Mouse (Mus musculus): ENCODE data around the gene Cd101. TPM values are rescaled to one million over a fixed set of nuclear protein-coding genes. Genes with fewer than 3 reads are reported as not detected.

The Cd101 gene
- 0.10 and 0.13 TPM in 2 replicates for polyA plus RNA-seq (2012; rRNA removed)

DNA sequence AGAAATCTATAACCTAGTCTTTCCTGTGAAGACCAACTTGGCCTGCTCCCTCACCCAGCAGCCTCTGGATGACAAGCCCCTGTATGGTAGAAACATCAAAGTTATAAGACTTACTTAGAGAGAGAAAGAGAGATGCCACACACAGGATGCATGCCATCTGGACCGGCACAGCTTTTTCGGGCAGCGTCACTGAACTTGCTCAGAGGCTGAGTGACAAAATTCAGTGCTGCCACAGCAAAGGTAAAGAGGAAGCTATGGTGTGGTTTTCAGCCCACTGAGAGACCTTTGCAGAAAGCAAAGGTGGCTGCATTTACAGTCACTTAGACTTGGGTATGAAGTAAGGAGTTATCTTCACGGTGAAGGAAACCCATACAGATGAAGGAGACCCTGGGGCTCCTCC is at the start of gene Cd101:
Cd101 (minus strand) TSS at position 218 of the 400 bp plus-strand sequence.
- 89% methylated on average over 4 of the region's 4 CpGs for WGBS
- DNase-seq: no peak
- H3K27ac ChIP-seq (ENCODE audit: insufficient read depth, low read length): no peak within 1 kb of the TSS
- no peak within 1 kb of the TSS for H3K4me3 ChIP-seq (replicated peaks; ENCODE audit: insufficient read depth, low read depth, low read length)
- no peaks in the 10 kb centered on the region for H3K27me3 ChIP-seq (ENCODE audit: control insufficient read depth, insufficient read depth, low read length)
- H3K4me1 ChIP-seq (ENCODE audit: control insufficient read depth, insufficient read depth, low read length): no peaks in the 10 kb centered on the region
- TF ChIP-seq POLR2A (IDR thresholded peaks at IDR 0.05; ENCODE audit: borderline replicate concordance, insufficient read depth, low read length): no peak
- no peak for TF ChIP-seq CTCF (IDR thresholded peaks at IDR 0.05; ENCODE audit: borderline replicate concordance, insufficient read depth, low read depth, low read length)

DNA sequence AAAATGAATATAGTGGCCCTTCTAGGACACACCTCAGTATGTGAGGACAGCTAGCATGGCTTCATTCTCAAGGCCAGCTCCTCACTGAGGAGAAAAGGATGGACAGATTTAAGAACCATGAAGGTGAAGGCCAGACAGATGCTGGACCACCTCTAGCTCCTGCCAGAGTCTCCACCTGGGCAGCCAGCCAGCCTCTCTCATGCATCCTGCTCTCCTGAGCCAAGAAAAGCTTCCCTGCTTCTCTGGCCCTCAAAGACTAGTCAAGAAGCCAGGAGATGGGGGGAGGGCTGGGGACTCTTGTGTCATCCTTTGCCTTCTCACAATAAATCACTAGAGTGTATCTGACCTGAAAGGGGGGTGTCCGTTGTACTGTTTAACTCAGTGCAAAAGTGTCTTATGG is 49.0 kb upstream of the Cd101 start:
- peak in 1 of 2 experiments; percentile 31 for DNase-seq
- H3K27ac ChIP-seq (ENCODE audit: insufficient read depth, low read length): no peak overlapping the region
- WGBS: 21% methylated on average over 1 of the region's 1 CpGs
- peaks cover 10% of the 10 kb centered on the region for H3K4me1 ChIP-seq (ENCODE audit: control insufficient read depth, insufficient read depth, low read length)
- H3K27me3 ChIP-seq (ENCODE audit: control insufficient read depth, insufficient read depth, low read length): no peaks in the 10 kb centered on the region
- no peak overlapping the region for H3K4me3 ChIP-seq (replicated peaks; ENCODE audit: insufficient read depth, low read depth, low read length)
- no peak for TF ChIP-seq POLR2A (IDR thresholded peaks at IDR 0.05; ENCODE audit: borderline replicate concordance, insufficient read depth, low read length)
- TF ChIP-seq CTCF (IDR thresholded peaks at IDR 0.05; ENCODE audit: borderline replicate concordance, insufficient read depth, low read depth, low read length): no peak

DNA sequence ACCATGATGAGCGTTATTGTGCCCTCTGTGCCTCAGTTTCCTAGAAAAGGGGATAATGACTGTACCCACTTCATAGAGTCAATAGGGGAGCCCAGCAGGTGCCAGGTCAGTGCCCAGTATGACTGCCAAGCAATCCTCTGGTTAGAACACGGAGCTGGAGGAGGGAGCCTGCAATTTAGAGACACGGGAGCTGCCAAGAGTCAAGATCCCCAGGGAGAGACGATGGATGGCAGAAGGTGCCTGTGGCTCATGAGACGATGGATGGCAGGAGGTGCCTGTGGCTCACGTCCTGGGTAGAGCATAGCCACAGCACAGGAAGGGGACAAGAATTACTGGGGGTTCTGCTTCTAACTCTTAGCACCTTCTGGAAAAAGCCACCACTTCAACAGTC is 48.3 kb upstream of the Cd101 start:
- H3K4me3 ChIP-seq (replicated peaks; ENCODE audit: insufficient read depth, low read depth, low read length): no peak overlapping the region
- peaks cover 10% of the 10 kb centered on the region for H3K4me1 ChIP-seq (ENCODE audit: control insufficient read depth, insufficient read depth, low read length)
- no peaks in the 10 kb centered on the region for H3K27me3 ChIP-seq (ENCODE audit: control insufficient read depth, insufficient read depth, low read length)
- peak; percentile 19 to 30 for DNase-seq
- TF ChIP-seq CTCF (IDR thresholded peaks at IDR 0.05; ENCODE audit: borderline replicate concordance, insufficient read depth, low read depth, low read length): no peak
- TF ChIP-seq POLR2A (IDR thresholded peaks at IDR 0.05; ENCODE audit: borderline replicate concordance, insufficient read depth, low read length): no peak
- 25% methylated on average over 6 of the region's 6 CpGs for WGBS
- no peak overlapping the region for H3K27ac ChIP-seq (ENCODE audit: insufficient read depth, low read length)

DNA sequence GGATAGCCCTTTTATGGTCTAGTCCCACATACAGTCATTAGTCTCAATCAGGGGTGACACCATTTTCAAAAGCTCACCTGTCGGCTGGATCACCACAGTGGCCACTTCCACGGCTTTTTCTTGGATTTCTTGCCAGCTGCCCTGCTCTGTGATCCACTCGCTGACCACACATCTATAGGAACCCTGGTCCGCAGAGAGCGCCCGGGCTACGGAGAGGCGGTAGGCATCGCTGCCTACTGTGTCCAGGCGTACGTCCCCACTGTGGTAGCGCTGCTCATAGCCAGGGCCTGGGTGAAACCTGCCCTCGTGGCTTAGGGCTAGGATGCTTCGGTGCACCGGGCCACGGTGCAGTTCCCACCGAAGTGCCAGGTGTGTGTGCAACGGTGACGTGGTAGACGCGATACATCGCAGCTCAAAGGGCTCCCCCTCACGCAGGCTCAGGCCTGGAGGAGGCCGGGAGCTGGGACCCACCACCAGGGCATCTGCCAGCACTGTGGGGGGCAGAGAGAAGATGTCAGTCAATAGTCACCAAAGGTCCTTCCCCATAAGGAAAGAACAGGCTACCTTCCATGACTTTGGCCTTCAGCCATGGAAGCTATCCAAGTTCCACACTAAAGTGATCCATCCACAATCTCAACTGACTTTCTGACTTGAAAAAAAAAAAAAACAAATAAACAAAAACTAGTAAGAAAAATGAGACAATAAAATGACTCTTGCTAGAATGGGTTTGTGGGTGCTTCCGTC is 47.8 kb upstream of the Cd101 start:
- TF ChIP-seq CTCF (IDR thresholded peaks at IDR 0.05; ENCODE audit: borderline replicate concordance, insufficient read depth, low read depth, low read length) (no peak), POLR2A (IDR thresholded peaks at IDR 0.05; ENCODE audit: borderline replicate concordance, insufficient read depth, low read length) (no peak)
- Histone ChIP-seq H3K27ac (ENCODE audit: insufficient read depth, low read length) (no peak overlapping the region), H3K4me1 (ENCODE audit: control insufficient read depth, insufficient read depth, low read length) (peaks cover 10% of the 10 kb centered on the region), H3K4me3 (replicated peaks; ENCODE audit: insufficient read depth, low read depth, low read length) (no peak overlapping the region), H3K27me3 (ENCODE audit: control insufficient read depth, insufficient read depth, low read length) (no peaks in the 10 kb centered on the region)
- 59% methylated on average over 25 of the region's 25 CpGs for WGBS
- peak in 1 of 2 experiments; percentile 42 for DNase-seq

DNA sequence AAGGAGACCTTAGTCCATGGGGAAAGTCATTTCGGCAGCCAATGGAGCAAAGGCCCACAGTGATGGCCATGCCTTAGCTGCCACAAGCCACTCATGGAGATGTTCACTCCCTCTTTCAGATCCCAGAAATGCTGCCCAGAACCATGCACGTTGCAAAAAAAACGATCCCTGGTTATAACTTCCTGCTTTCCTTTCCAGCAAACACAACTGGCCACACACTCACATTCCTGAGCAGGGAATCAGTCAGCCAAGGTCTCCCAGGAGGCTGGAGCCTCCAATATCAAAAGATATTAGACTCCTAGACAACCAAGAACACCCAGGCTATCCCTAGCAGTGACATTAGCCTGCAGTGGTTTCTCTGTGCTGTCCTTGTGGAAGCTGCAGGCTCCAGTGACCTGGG is 46.5 kb upstream of the Cd101 start:
- TF ChIP-seq CTCF (IDR thresholded peaks at IDR 0.05; ENCODE audit: borderline replicate concordance, insufficient read depth, low read depth, low read length): no peak
- no peak for TF ChIP-seq POLR2A (IDR thresholded peaks at IDR 0.05; ENCODE audit: borderline replicate concordance, insufficient read depth, low read length)
- DNase-seq: no peak
- 81% methylated on average over 3 of the region's 3 CpGs for WGBS
- Histone ChIP-seq H3K27me3 (ENCODE audit: control insufficient read depth, insufficient read depth, low read length) (no peaks in the 10 kb centered on the region), H3K4me3 (replicated peaks; ENCODE audit: insufficient read depth, low read depth, low read length) (no peak overlapping the region), H3K4me1 (ENCODE audit: control insufficient read depth, insufficient read depth, low read length) (peaks cover 10% of the 10 kb centered on the region), H3K27ac (ENCODE audit: insufficient read depth, low read length) (no peak overlapping the region)

DNA sequence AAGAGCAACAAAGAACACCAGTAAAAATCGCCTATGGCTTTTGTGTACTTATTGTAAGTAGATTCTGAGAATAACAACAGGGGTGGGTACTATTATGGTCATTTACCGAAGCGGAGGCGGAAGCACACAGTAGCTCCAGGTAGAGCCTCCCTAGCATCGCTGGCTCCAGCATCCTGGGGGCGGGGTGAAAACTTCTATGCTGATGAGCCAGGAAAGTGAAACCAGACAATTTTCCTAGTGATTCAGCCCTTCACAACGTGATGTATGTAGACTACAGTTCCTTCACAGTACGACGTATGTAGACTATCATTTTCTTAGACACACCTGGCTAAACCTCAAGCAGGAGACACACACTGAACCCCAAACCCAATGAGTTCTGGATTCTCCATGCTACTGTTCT is 44.0 kb upstream of the Cd101 start:
- 93% methylated on average over 9 of the region's 9 CpGs for WGBS
- no peak for TF ChIP-seq POLR2A (IDR thresholded peaks at IDR 0.05; ENCODE audit: borderline replicate concordance, insufficient read depth, low read length)
- no peak for TF ChIP-seq CTCF (IDR thresholded peaks at IDR 0.05; ENCODE audit: borderline replicate concordance, insufficient read depth, low read depth, low read length)
- DNase-seq: no peak

DNA sequence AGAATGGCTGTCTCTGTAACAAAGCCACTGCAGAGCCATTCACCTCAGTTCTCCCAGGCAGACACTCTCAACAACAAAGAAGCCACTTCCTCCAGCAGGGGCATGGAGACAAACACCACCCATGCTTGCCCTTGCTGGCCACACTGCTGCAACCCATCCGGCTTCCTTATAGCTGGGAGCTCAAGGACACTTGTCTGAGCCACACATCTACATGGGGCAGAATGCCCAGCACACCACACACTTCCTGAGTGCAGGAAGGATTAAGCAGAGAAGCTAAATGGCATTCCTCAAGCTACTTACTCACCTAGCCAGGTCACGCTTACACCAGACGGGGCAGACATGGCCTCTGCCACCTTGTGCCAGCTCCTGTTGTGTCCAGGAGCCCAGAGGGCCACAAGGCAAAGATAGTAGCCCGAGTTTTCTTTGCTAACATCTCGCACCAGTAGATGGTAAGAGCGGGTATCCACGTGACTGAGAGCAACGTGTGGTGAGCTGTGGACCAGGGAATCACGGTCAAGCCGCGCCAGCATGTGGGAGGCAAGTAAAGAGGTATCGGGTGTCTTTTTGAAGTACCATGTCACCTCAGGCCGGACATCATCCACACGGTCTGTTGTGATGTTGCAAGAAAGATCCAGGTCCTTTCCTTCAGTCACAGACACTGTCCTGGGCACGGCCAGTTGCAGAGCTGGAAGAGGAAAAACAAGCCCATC is 43.3 kb upstream of the Cd101 start:
- H3K4me1 ChIP-seq (ENCODE audit: control insufficient read depth, insufficient read depth, low read length): peaks cover 2% of the 10 kb centered on the region
- no peak overlapping the region for H3K27ac ChIP-seq (ENCODE audit: insufficient read depth, low read length)
- TF ChIP-seq POLR2A (IDR thresholded peaks at IDR 0.05; ENCODE audit: borderline replicate concordance, insufficient read depth, low read length): no peak
- TF ChIP-seq CTCF (IDR thresholded peaks at IDR 0.05; ENCODE audit: borderline replicate concordance, insufficient read depth, low read depth, low read length): no peak
- no peak overlapping the region for H3K4me3 ChIP-seq (replicated peaks; ENCODE audit: insufficient read depth, low read depth, low read length)
- 94% methylated on average over 15 of the region's 15 CpGs for WGBS
- DNase-seq: no peak
- no peaks in the 10 kb centered on the region for H3K27me3 ChIP-seq (ENCODE audit: control insufficient read depth, insufficient read depth, low read length)

More for the DNA sequence above, 44.0 kb upstream of the Cd101 start:
- no peaks in the 10 kb centered on the region for H3K27me3 ChIP-seq (ENCODE audit: control insufficient read depth, insufficient read depth, low read length)
- H3K27ac ChIP-seq (ENCODE audit: insufficient read depth, low read length): no peak overlapping the region
- no peak overlapping the region for H3K4me3 ChIP-seq (replicated peaks; ENCODE audit: insufficient read depth, low read depth, low read length)
- H3K4me1 ChIP-seq (ENCODE audit: control insufficient read depth, insufficient read depth, low read length): peaks cover 9% of the 10 kb centered on the region

DNA sequence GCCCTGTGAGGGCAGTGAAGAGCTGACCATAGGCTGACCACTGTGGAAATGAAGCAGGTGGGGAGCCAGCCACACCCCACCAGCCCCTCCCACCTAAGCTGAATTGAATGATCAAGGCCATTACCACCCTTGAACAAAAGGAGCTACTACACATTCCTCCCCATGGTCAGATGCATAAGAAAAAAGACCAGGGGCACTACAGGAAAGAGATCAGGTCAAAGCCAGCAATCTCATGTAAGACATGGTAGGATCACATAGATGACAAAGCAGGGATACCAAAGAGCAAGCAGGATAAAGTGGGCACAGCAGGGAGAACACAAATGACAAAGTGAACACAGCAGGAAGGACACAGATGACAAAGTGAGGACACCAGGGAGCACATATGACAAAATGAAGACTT is 42.2 kb upstream of the Cd101 start:
- DNase-seq: no peak
- Histone ChIP-seq H3K27ac (ENCODE audit: insufficient read depth, low read length) (no peak overlapping the region), H3K4me3 (replicated peaks; ENCODE audit: insufficient read depth, low read depth, low read length) (no peak overlapping the region), H3K27me3 (ENCODE audit: control insufficient read depth, insufficient read depth, low read length) (no peaks in the 10 kb centered on the region), H3K4me1 (ENCODE audit: control insufficient read depth, insufficient read depth, low read length) (no peaks in the 10 kb centered on the region)
- TF ChIP-seq POLR2A (IDR thresholded peaks at IDR 0.05; ENCODE audit: borderline replicate concordance, insufficient read depth, low read length) (no peak), CTCF (IDR thresholded peaks at IDR 0.05; ENCODE audit: borderline replicate concordance, insufficient read depth, low read depth, low read length) (no peak)
